Mouse (Mus musculus): ENCODE measurements around the gene Prrg4. TPM values are rescaled to one million over a fixed set of nuclear protein-coding genes. Genes with fewer than 3 reads are reported as not detected.
"Not testable (repeated sequence)": the region's sequence is repeated elsewhere in the genome, so short reads cannot be mapped to it uniquely, and the experiment has no call there.

Prrg4 gene
- 1 to 10 TPM; 1.0 to 1.2 TPM for total RNA-seq (2021)
- long read RNA-seq, experiment 1: 0 reads
- long read RNA-seq, experiment 2: 0 reads

GRCm38 (mm10) chr2:104849276-104849990, at the start of gene Prrg4:
Prrg4 (minus strand) TSS chr2:104849876.
- DNase-seq (ENCODE audit: low spot score in 2 of 2): peak in 1 of 2 experiments; percentile 18

GRCm38 (mm10) chr2:104887882-104888566, 38.3 kb upstream of the Prrg4 start:
- DNase-seq (ENCODE audit: low spot score in 2 of 2): peak; percentile 79 to 86

GRCm38 (mm10) chr2:104887331-104887730, 37.7 kb upstream of the Prrg4 start:
- not testable (repeated sequence) for DNase-seq (ENCODE audit: low spot score in 2 of 2)

- DNase-seq (ENCODE audit: low spot score in 2 of 2): no peak
These were observed 36.4 kb upstream of the Prrg4 start for GRCm38 (mm10) chr2:104886109-104886508.

- no peak for DNase-seq (ENCODE audit: low spot score in 2 of 2)
These were observed 29.1 kb upstream of the Prrg4 start for GRCm38 (mm10) chr2:104878794-104879193.

GRCm38 (mm10) chr2:104869101-104869500, 19.4 kb upstream of the Prrg4 start:
- DNase-seq (ENCODE audit: low spot score in 2 of 2): no peak

GRCm38 (mm10) chr2:104867282-104867855, 17.7 kb upstream of the Prrg4 start, which contains the start of gene Ccdc73:
Ccdc73 (plus strand) TSS chr2:104867805.
- no peak for DNase-seq (ENCODE audit: low spot score in 2 of 2)

- no peak for DNase-seq (ENCODE audit: low spot score in 2 of 2)
These were observed 14.6 kb upstream of the Prrg4 start for GRCm38 (mm10) chr2:104864176-104864860.

- DNase-seq (ENCODE audit: low spot score in 2 of 2): no peak
These were observed 10.8 kb upstream of the Prrg4 start for GRCm38 (mm10) chr2:104860426-104860825.

- no peak for DNase-seq (ENCODE audit: low spot score in 2 of 2)
These were observed 9.4 kb upstream of the Prrg4 start for GRCm38 (mm10) chr2:104859060-104859459.

- DNase-seq (ENCODE audit: low spot score in 2 of 2): not testable (repeated sequence)
These were observed 8.4 kb upstream of the Prrg4 start for GRCm38 (mm10) chr2:104858083-104858482.

- DNase-seq (ENCODE audit: low spot score in 2 of 2): no peak
These were observed 6.5 kb upstream of the Prrg4 start for GRCm38 (mm10) chr2:104856218-104856617.

- no peak for DNase-seq (ENCODE audit: low spot score in 2 of 2)
These were observed 6.1 kb upstream of the Prrg4 start for GRCm38 (mm10) chr2:104855732-104856131.

- no peak for DNase-seq (ENCODE audit: low spot score in 2 of 2)
These were observed 5.2 kb upstream of the Prrg4 start for GRCm38 (mm10) chr2:104854836-104855235.

- DNase-seq (ENCODE audit: low spot score in 2 of 2): no peak
These were observed 2.9 kb upstream of the Prrg4 start for GRCm38 (mm10) chr2:104852546-104852945.

- DNase-seq (ENCODE audit: low spot score in 2 of 2): peak in 1 of 2 experiments; percentile 13
These were observed 2.0 kb upstream of the Prrg4 start for GRCm38 (mm10) chr2:104851686-104852085.

GRCm38 (mm10) chr2:104849991-104850359, 299 bp upstream of the Prrg4 start:
- DNase-seq (ENCODE audit: low spot score in 2 of 2): no peak

GRCm38 (mm10) chr2:104848235-104849161, 1.2 kb downstream of the Prrg4 start:
- DNase-seq (ENCODE audit: low spot score in 2 of 2): no peak

- no peak for DNase-seq (ENCODE audit: low spot score in 2 of 2)
These were observed 2.0 kb downstream of the Prrg4 start for GRCm38 (mm10) chr2:104847645-104848044.

GRCm38 (mm10) chr2:104846638-104847414, 2.9 kb downstream of the Prrg4 start:
- no peak for DNase-seq (ENCODE audit: low spot score in 2 of 2)
